Mouse (Mus musculus) layer of hippocampus, adult 9-11 months (tissue): ENCODE measurements around the gene Tmbim4.
"Not testable (repeated sequence)": the region's sequence is repeated elsewhere in the genome, so short reads cannot be mapped to it uniquely, and the experiment has no call there.

ENCODE experiments used
- DNase-seq: peaks from one replicate; pipeline ENCODE4 v3.0.0; 2022

Gene Tmbim4

GRCm38 (mm10) chr10:120197061-120197835, 4.1 kb upstream of the Tmbim4 start:
- no peak for DNase-seq

- DNase-seq = peak; percentile 48
Measured at GRCm38 (mm10) chr10:120201961-120202402, 592 bp downstream of the Tmbim4 start, which contains the start of gene Irak3. Gene Irak3 (minus strand): TSS chr10:120202130.

DNA sequence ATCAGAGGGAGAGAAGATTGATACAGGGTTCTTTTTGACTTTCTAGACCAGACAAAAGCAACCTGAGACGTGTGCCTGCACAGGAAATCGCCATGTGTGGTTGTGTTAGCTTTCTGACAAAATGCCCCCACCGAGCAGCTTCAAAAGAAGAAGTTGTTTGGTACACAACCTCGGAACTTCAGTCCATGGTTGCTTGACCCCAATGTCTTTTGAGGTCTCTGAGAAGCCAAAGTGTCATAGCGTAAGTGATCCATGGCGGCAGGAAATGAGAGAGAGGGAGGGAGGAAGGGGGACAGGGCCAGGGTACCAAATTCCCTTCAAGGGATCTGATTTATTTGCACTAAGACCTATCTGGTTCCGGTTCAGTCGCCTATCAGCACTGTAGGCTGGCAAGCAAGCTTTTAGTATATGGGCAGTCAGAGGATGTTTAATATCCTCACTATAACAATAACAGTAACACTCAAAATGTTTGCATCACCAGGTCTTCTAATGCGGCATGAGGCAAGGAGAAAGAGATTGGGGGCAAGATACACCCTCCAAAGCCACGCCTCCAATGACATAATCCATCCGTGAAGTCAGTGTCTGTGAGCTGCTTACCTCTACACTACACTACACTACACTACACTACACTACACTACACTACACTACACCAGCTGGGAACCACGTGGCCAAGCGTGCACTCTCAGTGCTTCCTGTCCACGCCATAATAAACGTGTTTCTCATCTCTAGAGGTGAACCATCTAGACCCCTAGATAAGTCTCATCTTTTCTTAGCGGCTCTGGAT, 1.3 kb downstream of the Tmbim4 start:
- no peak for DNase-seq

GRCm38 (mm10) chr10:120204591-120205210, 3.3 kb downstream of the Tmbim4 start:
- no peak for DNase-seq

DNA sequence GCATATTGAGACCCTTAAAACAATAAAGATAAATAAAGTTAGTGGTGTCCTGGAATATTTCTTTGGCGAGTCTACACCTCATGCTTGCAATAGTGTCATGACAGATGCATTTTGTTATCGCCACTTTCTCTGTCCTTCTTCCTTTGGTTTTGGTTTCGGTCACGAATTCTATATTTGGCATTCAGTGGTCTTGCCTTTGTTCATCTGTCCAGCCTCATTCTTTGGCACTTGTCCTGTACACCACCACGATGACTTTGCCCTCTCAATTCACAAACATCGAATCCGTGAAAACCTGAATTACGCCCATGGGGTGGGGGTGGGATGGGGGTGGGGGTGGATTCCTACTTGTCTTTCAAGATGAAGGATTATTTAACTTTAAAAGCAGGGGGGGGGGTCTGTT, 6.6 kb downstream of the Tmbim4 start:
- DNase-seq = no peak

- DNase-seq = peak; percentile 89
Measured at GRCm38 (mm10) chr10:120208575-120209538, 7.5 kb downstream of the Tmbim4 start.

- DNase-seq = no peak
Measured at GRCm38 (mm10) chr10:120209539-120209925, 8.1 kb downstream of the Tmbim4 start.

- DNase-seq = no peak
Measured at GRCm38 (mm10) chr10:120210096-120210495, 8.7 kb downstream of the Tmbim4 start.

DNA sequence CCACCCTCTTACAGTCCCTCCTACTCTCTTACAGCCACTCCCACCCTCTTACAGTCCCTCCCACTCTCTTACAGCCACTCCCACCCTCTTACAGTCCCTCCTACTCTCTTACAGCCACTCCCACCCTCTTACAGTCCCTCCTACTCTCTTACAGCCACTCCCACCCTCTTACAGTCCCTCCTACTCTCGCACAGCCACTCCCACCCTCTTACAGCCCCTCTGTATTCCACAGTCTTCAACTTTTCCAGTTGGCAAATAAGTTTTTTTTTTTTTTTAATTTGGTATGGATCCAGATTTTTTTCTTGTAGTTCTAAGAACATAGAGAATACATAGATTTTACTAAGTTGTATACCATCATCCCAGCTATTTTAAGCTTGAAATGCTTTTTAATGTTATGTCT, 15.7 kb downstream of the Tmbim4 start:
- DNase-seq = not testable (repeated sequence)

- DNase-seq = no peak
Measured at GRCm38 (mm10) chr10:120218996-120219395, 17.6 kb downstream of the Tmbim4 start.

GRCm38 (mm10) chr10:120219578-120220359, 18.4 kb downstream of the Tmbim4 start:
- DNase-seq = no peak

GRCm38 (mm10) chr10:120220776-120221175, 19.4 kb downstream of the Tmbim4 start:
- DNase-seq = no peak

DNA sequence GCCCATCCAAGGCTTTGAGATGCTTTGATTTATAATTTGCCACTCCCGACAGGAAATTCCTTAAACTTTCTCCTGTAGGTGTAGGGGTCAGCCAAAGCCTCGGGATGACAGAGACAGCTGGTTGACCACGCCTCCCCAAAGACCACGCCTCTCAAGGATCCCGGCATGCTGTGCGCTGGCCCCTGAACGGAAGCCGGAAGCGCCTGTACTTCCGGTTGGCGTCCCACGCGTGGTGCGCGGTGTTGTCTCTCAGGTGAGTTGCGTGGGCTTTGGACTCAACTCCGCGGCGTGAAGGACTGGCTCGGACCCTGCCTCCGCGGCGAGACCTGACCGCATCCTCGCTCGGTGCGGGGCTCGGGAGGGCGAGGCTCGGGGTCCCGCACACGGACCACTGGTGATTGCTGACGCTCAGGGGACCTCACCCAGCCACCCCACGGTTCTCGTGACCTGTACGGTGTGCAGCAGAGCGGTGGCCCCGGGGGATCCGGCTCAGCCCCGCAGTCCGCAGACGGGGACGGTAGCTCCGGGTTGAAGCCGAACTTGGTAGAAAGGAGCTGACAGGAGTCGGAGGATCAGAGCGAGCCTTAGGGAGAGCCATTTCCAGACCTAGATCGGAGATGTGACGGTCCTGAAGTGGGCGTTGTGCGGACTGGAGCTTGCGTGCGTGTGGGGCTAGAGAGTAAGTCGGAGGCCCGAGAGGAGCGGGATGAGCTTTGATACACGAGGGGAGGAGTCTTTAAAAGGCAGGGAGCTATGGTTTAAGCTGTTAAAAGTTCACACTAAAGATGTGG, 25.7 kb downstream of the Tmbim4 start, which contains the start of gene Llph:
TSS of gene Llph (plus strand) at position 200 of the 791 bp plus-strand sequence.
- peak; percentile 84 for DNase-seq

DNA sequence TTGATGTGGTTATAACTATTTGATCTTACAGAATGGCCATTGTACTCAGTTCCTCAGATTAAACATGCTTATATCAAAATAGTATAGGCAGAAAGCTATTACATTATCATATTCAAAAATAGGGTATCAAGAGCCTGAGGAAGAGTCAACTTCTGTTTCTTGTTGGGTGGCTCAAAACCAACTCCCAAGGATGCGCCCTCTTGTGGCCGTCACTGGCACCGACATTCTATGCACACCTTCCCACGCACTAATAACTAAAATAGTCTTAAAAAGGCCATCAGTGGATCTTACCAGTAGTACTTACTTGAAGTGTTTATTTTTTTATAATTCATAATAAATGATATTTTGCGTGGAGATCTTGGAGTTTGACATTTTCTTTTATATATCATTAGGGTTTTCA, 30.3 kb downstream of the Tmbim4 start:
- peak; percentile 30 for DNase-seq

- peak; percentile 25 for DNase-seq
Measured at GRCm38 (mm10) chr10:120233655-120234367, 32.4 kb downstream of the Tmbim4 start.

- DNase-seq = no peak
Measured at GRCm38 (mm10) chr10:120236855-120237254, 35.5 kb downstream of the Tmbim4 start.

GRCm38 (mm10) chr10:120238241-120238640, 36.9 kb downstream of the Tmbim4 start:
- DNase-seq = no peak

GRCm38 (mm10) chr10:120239476-120239875, 38.1 kb downstream of the Tmbim4 start:
- DNase-seq = no peak

DNA sequence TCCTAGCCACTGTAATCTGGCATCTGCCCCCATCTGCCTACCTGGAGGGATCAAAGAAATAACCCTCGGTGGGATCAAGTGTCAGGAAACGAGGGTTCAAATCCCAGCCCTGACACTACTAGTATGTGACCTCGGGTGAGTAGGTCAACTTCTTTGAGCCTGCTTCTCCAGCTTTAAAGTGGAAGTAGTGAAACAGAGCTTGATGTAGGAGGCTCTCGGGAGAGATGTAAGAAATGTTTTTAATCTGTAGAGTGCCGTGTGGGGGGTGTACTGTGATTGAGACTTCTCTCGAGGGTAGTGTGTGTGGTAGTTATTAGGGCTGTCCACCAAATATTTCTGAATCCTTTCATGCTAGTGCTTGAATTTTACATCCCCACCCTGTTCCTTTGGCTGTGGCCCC, 41.0 kb downstream of the Tmbim4 start:
- no peak for DNase-seq

DNA sequence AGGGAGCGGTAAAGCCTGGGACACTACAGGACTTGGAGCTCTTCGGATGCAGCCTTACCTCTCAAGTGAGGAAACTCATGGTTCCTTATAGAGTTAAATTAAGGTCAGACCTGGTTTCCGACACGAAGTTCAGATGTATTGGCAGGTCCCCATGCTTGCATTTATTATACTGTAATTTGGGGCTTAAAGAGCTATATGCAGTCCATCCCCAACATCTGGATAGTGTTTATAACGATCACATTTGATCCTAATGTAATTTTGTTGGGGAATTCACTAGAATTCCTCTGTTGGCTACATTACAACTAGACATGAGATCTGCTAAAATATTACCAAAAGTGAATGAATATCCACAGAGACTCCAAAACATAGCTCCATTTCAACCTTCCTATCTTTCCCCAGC, 44.3 kb downstream of the Tmbim4 start:
- no peak for DNase-seq
